Mouse (Mus musculus): Measurements from ENCODE around the gene Tmem163. TPM values are rescaled to one million over a fixed set of nuclear protein-coding genes. Genes with fewer than 3 reads are reported as not detected.
A peak's percentile ranks its signal among the peaks of the same experiment; 100 is the strongest.

The Tmem163 gene
- polyA plus RNA-seq (2015; fragmentation: Nextera tagmentation; extraction: Ambion mirVana), result 0.61 and 0.69 TPM in 2 replicates

DNA sequence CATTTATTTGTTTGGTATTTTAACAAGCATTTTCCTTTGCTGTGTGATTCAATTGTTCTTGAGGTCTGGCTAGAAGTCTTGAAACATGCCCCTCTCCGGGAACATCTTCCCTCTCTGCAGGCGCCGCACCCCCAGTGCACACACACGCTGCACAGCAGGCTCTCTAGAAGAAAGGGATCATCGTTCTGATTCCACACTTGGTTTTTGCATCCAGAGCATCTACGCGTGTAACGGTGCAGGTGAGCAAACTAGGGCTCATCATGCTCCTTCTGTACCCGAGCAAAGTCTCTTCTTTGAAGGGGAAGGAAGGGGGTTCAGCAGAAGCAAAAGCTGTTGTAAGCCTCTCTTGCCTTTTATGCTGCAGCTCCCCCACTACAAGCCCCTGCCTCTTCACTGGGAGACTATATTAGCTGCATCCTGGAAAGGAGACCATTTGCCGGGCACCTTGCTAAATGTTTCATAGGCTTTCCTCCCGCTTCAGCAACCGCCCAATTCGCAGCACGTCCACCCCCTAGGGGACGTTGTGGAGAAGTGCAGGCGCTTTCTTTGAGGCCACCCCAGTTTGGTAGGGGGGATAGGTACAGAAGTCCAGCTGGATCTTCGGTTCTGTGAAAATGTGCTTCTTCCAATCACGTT is at the start of gene Tmem163:
Gene Tmem163 (minus strand): TSS at position 51 of the 636 bp plus-strand sequence.
- no peaks in the 10 kb centered on the region for H3K9me3 ChIP-seq (ENCODE audit: control insufficient read depth, low read length)
- DNase-seq (ENCODE audit: low spot score) (peak; percentile 42), ATAC-seq (ENCODE audit: low FRiP score, low TSS enrichment) (no peak)
- H3K4me1 ChIP-seq (replicated peaks; ENCODE audit: control insufficient read depth, insufficient read depth), result peaks cover 2% of the 10 kb centered on the region; the same call in 1 of the 2 replicates
- H3K27ac ChIP-seq (replicated peaks), result no peak within 1 kb of the TSS
- 20% methylated on average over 18 of the region's 18 CpGs for WGBS
- peak; percentile 82 for TF ChIP-seq CTCF (IDR thresholded peaks at IDR 0.05; ENCODE audit: low read depth)
- no peak for TF ChIP-seq EP300 (optimal IDR thresholded peaks at IDR 0.05)
- no peak within 1 kb of the TSS for H3K4me2 ChIP-seq (replicated peaks; ENCODE audit: low read depth)
- H3K27me3 ChIP-seq (ENCODE audit: control insufficient read depth, insufficient read depth, low read length), result peaks cover 20% of the 10 kb centered on the region
- peak within 1 kb of the TSS; percentile 6; the same call in 1 of the 2 replicates for H3K4me3 ChIP-seq (ENCODE audit: low read depth, low read length)
- no peak within 1 kb of the TSS for H3K9ac ChIP-seq (ENCODE audit: low read length)
- H3K36me3 ChIP-seq (ENCODE audit: control insufficient read depth, insufficient read depth, low read length), result no peaks in the 10 kb centered on the region

- no peaks in the 10 kb centered on the region for H3K4me1 ChIP-seq (replicated peaks; ENCODE audit: control insufficient read depth, insufficient read depth)
- no peak within 1 kb of the TSS for H3K9ac ChIP-seq (ENCODE audit: low read length)
- no peaks in the 10 kb centered on the region for H3K27me3 ChIP-seq (ENCODE audit: control insufficient read depth, insufficient read depth, low read length)
- no peak for DNase-seq (ENCODE audit: low spot score)
- no peaks in the 10 kb centered on the region for H3K36me3 ChIP-seq (ENCODE audit: control insufficient read depth, insufficient read depth, low read length)
- no peak within 1 kb of the TSS for H3K4me3 ChIP-seq (ENCODE audit: low read depth, low read length)
- no peak for TF ChIP-seq CTCF (IDR thresholded peaks at IDR 0.05; ENCODE audit: low read depth)
- no peak for TF ChIP-seq EP300 (optimal IDR thresholded peaks at IDR 0.05)
- H3K9me3 ChIP-seq (ENCODE audit: control insufficient read depth, low read length), result no peaks in the 10 kb centered on the region
- WGBS, result 76% methylated on average over 4 of the region's 4 CpGs
- H3K4me2 ChIP-seq (replicated peaks; ENCODE audit: low read depth), result no peak within 1 kb of the TSS
- no peak within 1 kb of the TSS for H3K27ac ChIP-seq (replicated peaks)
- no peak for ATAC-seq (ENCODE audit: low FRiP score, low TSS enrichment)
Observed at GRCm38 (mm10) chr1:127729096-127729495, 49.7 kb upstream of the Tmem163 start, which contains the start of gene Acmsd. Acmsd (plus strand) TSS chr1:127729413.

DNA sequence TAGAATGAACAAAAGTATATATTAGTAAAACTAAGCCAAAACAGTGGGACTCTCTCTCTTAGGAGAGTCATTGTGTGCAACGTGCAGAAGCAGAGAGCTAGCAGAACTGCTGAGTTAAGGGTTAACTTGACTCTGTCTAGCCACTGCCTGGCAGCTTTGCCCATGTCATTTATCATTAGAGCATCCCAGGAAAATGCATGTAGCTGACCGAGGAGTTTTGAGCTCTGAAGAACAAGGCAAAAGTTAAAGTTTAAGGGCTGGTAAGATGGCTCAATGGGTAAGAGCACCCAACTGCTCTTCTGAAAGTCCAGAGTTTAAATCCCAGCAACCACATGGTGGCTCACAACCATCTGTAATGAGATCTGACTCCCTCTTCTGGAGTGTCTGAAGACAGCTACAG is 44.2 kb upstream of the Tmem163 start:
- Histone ChIP-seq H3K27me3 (ENCODE audit: control insufficient read depth, insufficient read depth, low read length) (no peaks in the 10 kb centered on the region), H3K4me1 (replicated peaks; ENCODE audit: control insufficient read depth, insufficient read depth) (no peaks in the 10 kb centered on the region), H3K9me3 (ENCODE audit: control insufficient read depth, low read length) (no peaks in the 10 kb centered on the region), H3K27ac (replicated peaks) (no peak overlapping the region), H3K9ac (ENCODE audit: low read length) (no peak overlapping the region), H3K4me2 (replicated peaks; ENCODE audit: low read depth) (no peak overlapping the region), H3K4me3 (ENCODE audit: low read depth, low read length) (no peak overlapping the region), H3K36me3 (ENCODE audit: control insufficient read depth, insufficient read depth, low read length) (no peaks in the 10 kb centered on the region)
- DNase-seq (ENCODE audit: low spot score) (no peak), ATAC-seq (ENCODE audit: low FRiP score, low TSS enrichment) (no peak)
- no peak for TF ChIP-seq EP300 (optimal IDR thresholded peaks at IDR 0.05)
- WGBS, result 20% methylated on average over 2 of the region's 2 CpGs

DNA sequence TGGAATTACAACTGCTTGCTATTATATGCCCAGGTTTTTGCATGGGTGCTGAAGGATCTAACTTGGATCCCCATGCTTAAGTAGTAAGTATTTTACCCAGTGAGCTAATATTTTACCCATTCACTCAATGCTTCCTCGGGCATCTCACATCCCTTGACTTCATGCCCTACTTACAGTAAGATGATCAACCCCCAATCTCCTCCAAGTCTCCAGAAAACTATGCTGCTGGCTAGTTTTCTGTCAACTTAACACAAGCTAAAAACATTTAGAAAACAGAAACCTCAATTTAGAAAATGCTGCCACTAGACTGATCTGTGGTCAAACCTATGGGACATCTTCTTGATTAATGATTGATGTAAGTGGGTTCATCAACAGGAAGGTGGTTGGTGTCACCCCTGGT is 38.9 kb upstream of the Tmem163 start:
- H3K4me3 ChIP-seq (ENCODE audit: low read depth, low read length), result no peak overlapping the region
- WGBS, result 87% methylated on average over 1 of the region's 1 CpGs
- H3K9me3 ChIP-seq (ENCODE audit: control insufficient read depth, low read length), result no peaks in the 10 kb centered on the region
- no peak overlapping the region for H3K4me2 ChIP-seq (replicated peaks; ENCODE audit: low read depth)
- no peak for ATAC-seq (ENCODE audit: low FRiP score, low TSS enrichment)
- DNase-seq (ENCODE audit: low spot score), result no peak
- TF ChIP-seq CTCF (IDR thresholded peaks at IDR 0.05; ENCODE audit: low read depth), result no peak
- no peak overlapping the region for H3K9ac ChIP-seq (ENCODE audit: low read length)
- no peaks in the 10 kb centered on the region for H3K4me1 ChIP-seq (replicated peaks; ENCODE audit: control insufficient read depth, insufficient read depth)
- no peak overlapping the region for H3K27ac ChIP-seq (replicated peaks)
- no peaks in the 10 kb centered on the region for H3K36me3 ChIP-seq (ENCODE audit: control insufficient read depth, insufficient read depth, low read length)
- no peaks in the 10 kb centered on the region for H3K27me3 ChIP-seq (ENCODE audit: control insufficient read depth, insufficient read depth, low read length)

- Histone ChIP-seq H3K9me3 (ENCODE audit: control insufficient read depth, low read length) (no peaks in the 10 kb centered on the region), H3K27me3 (ENCODE audit: control insufficient read depth, insufficient read depth, low read length) (no peaks in the 10 kb centered on the region), H3K9ac (ENCODE audit: low read length) (no peak overlapping the region), H3K36me3 (ENCODE audit: control insufficient read depth, insufficient read depth, low read length) (no peaks in the 10 kb centered on the region), H3K4me1 (replicated peaks; ENCODE audit: control insufficient read depth, insufficient read depth) (no peaks in the 10 kb centered on the region), H3K4me2 (replicated peaks; ENCODE audit: low read depth) (no peak overlapping the region), H3K4me3 (ENCODE audit: low read depth, low read length) (no peak overlapping the region), H3K27ac (replicated peaks) (no peak overlapping the region)
- no peak for DNase-seq (ENCODE audit: low spot score)
- 78% methylated on average over 8 of the region's 8 CpGs for WGBS
- TF ChIP-seq CTCF (IDR thresholded peaks at IDR 0.05; ENCODE audit: low read depth), result no peak
- TF ChIP-seq EP300 (optimal IDR thresholded peaks at IDR 0.05), result no peak
- ATAC-seq (ENCODE audit: low FRiP score, low TSS enrichment), result no peak
Observed at GRCm38 (mm10) chr1:127716441-127716840, 37.1 kb upstream of the Tmem163 start.

GRCm38 (mm10) chr1:127706269-127706668 is 26.9 kb upstream of the Tmem163 start:
- TF ChIP-seq EP300 (optimal IDR thresholded peaks at IDR 0.05) (no peak), CTCF (IDR thresholded peaks at IDR 0.05; ENCODE audit: low read depth) (no peak)
- Histone ChIP-seq H3K9ac (ENCODE audit: low read length) (no peak overlapping the region), H3K36me3 (ENCODE audit: control insufficient read depth, insufficient read depth, low read length) (no peaks in the 10 kb centered on the region), H3K4me1 (replicated peaks; ENCODE audit: control insufficient read depth, insufficient read depth) (no peaks in the 10 kb centered on the region), H3K27ac (replicated peaks) (no peak overlapping the region), H3K4me3 (ENCODE audit: low read depth, low read length) (no peak overlapping the region), H3K4me2 (replicated peaks; ENCODE audit: low read depth) (no peak overlapping the region), H3K9me3 (ENCODE audit: control insufficient read depth, low read length) (no peaks in the 10 kb centered on the region), H3K27me3 (ENCODE audit: control insufficient read depth, insufficient read depth, low read length) (no peaks in the 10 kb centered on the region)
- ATAC-seq (ENCODE audit: low FRiP score, low TSS enrichment) (no peak), DNase-seq (ENCODE audit: low spot score) (no peak)
- WGBS, result 71% methylated on average over 5 of the region's 5 CpGs

All from stomach, postnatal 0 days (tissue).